Mouse (Mus musculus): ENCODE measurements around the gene Olfr487.
"Not testable (repeated sequence)": the region's sequence is repeated elsewhere in the genome, so short reads cannot be mapped to it uniquely, and the experiment has no call there.

The Olfr487 gene

DNA sequence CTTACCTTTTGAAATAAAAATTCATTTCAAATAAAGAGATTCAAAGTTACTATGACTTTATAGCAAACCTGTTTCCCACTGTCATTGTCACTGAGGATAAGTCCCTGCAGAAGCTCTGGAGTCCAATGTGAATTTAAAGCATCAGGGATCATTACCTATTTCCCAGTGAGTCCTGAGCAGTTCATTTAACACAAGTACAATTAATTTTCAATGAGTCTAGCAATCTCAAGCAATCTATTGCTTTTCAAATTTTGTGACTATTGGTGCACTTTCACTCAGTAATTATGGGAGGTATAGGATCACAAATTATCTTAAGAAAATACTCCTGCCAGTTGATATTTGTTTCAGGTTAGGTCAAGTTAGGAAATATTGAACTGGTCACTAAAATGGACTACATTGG is at the start of gene Olfr487:
TSS of gene Olfr487 (minus strand) at position 101 of the 400 bp plus-strand sequence.
- in situ Hi-C loops (cut with MboI, MseI) = not testable (repeated sequence)

DNA sequence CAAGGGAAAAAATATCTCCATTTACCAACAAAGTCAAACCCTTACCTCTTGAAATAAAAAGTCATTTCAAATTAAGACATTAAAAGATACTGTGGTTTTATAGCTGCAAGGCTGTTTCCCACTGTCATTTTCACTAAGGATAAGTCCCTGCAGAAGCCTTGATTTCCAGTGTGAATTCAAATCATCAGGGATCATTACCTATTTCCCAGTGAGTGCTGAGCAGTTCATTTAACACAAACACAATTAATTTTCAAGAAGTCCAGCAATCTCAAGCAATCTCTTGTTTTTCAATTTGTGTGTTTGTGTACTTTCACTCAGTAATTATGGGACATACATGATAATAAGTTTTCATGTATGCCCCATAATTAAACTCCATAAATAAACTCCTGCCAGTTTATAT is 43.8 kb upstream of the Olfr487 start, which contains the start of gene Olfr488:
TSS of gene Olfr488 (minus strand) at position 101 of the 400 bp plus-strand sequence.
- in situ Hi-C loops (cut with MboI, MseI) = no loop called here

DNA sequence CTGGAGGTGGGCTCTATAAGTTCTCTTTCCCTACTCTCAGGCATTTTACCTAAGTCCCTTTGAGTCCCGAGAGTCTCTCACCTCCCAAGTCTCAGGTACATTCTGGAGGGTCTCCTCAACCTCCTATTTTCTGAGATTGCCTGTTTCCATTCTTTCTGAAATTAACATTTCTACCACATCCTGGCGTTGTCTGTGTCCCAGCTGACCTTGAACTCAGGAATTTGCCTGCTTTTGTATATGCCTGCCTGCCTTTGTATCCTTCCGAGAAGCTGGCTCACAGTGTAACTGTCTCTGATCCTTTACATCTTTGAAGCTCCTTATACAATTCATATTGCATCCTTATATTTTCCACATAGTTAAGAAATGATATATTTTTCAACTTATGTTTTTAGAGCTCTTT is 19.1 kb upstream of the Olfr487 start:
- in situ Hi-C loops (cut with MboI, MseI) = no loop called here

DNA sequence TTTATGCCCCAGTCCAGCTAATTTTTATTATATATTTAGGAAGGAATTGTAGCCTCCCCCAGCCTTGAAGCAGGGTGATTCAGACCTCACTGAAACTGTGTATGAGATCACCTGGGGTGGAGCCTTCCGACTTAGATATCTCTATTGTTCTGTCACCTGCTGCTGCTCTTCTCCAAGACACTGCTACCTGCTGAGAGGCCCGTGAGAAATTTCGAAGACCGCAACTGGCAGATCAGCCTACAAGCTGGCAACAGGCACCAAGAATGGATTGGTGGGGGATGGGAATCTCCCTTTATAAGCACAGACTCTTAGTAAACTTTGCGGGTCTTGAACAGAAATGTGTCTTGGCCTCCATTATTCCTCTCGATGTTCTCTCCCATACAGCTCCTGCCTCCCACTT is 17.5 kb downstream of the Olfr487 start:
- in situ Hi-C loops (cut with MboI, MseI) = no loop called here

DNA sequence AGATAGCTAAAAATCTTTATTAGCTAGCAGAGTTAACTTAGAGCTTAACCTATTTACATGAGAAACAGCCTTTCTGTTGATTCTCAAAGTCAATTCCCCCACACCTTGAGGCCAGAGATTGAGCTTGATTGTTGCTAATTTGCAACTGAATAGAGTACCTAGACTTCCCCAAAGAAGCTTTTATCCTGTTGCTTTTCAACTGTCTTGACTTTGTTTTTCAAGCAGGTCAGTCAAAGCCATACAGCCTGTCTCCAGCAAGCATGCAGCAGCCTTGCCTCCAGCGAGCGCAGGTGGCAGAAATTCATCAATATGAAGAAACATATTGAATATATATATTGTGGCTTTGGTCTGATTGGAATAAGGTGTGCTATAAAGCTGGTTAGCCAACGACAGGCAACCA is 18.1 kb downstream of the Olfr487 start:
- in situ Hi-C loops (cut with MboI, MseI) = not testable (repeated sequence)

DNA sequence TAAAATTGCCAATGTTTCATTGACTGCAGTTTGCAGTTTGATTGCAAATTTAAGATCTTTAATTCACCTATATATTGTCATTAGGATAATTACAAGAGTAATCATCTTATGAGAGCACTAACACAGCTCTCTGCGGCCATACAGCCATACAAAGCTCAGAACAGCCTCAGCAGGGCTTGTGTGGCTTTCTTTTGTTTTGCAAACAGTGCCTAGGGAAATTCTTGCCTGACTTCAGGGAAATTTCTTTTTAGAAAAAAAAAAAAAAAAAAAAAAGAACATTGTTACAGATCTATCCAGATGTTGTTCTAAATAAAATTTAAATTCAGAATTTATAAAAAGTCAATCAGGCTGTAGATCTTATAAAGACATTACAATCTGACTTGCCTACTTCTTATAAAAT is 21.7 kb downstream of the Olfr487 start:
- in situ Hi-C loops (cut with MboI, MseI) = not testable (repeated sequence)

DNA sequence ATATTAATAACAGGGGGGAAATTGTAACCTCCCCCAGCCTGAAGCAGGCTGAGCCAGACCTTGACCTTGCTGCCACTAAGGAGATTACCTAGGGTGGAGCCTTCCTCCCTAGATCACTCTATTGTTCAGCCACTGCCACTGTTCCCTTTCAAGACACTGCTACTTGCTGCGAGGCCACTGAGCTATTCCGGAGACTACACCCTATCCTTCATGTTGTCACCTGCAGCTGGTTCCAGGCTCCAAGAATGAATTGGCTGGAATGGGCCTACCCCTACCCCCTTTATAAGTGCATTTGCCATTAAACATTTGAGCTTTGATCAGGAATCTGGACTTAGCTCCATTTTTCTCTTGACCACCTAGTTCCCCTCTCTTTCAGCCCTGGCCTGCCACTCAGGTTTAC is 23.2 kb downstream of the Olfr487 start:
- in situ Hi-C loops (cut with MboI, MseI) = not testable (repeated sequence)

DNA sequence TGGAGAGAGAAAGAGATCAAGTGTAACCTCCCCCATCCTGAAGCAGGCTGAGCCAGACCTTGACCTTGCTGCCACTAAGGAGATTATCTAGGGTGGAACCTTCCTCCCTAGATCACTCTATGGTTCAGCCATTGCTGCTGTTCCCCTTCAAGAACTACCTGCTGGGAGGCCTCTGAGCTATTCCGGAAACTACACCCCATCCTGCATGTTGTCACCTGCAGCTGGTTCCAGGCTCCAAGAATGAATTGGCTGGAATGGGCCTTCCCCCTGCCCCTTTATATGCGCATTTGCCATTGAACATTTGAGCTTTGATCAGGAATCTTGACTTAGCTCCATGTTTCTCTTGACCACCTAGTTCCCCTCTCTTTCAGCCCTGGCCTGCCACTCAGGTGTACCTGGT is 29.2 kb downstream of the Olfr487 start:
- in situ Hi-C loops (cut with MboI, MseI) = not testable (repeated sequence)

DNA sequence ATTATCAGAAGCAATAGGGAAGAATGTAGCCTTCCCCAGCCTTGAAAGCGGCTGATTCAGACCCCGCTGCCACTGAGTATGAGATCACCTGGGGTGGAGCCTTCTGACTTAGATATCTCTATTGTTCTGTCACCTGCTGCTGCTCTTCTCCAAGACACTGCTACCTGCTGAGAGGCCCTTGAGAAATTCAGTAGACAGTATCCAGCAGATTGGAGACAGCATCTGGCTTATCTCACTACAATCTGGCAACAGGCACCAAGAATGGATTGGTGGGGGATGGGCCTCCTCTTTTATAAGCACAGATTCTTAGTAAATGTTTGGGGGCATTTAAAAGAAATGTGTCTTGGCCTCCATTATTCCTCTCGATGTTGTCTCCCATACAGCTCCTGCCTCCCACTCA is 30.0 kb downstream of the Olfr487 start:
- in situ Hi-C loops (cut with MboI, MseI) = not testable (repeated sequence)

DNA sequence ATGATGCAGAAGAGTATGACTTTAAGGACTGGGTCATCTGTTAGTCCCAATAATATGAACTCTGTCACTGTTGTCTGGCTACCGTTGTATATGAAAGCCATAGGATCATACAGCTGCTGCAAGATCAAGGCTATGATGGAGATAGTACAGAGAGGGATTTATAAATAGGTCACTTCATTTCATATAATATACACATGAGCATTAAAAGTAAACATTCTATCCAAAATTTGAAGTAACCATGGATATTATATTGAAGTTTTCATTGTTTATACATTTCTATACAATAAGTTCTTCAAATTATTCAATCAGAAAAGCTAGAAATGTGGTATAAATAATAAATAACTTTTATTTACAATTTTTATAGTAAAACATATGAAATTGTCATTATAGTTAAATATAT is 41.8 kb downstream of the Olfr487 start, which contains the start of gene Olfr486:
TSS of gene Olfr486 (minus strand) at position 101 of the 400 bp plus-strand sequence.
- in situ Hi-C loops (cut with MboI, MseI) = not testable (repeated sequence)

DNA sequence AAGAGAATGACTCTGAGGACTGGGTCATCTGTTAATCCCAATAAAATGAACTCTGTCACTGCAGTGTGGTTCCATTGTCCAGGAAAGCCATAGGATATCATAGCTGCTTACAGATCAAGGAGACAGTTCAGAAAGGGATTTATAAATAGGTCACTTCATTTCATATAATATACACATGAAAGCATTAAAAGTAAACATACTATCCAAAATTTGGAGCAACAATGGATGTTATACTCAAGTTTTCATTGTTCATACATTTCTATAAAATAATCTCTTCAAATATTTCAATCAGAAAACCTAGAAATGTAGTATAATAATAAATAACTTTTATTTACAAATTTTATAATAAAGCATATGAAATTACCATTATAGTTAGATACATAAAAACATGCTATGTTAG is 54.7 kb downstream of the Olfr487 start, which contains the start of gene Olfr485:
TSS of gene Olfr485 (minus strand) at position 101 of the 400 bp plus-strand sequence.
- in situ Hi-C loops (cut with MboI, MseI) = no loop called here

Measured in regulatory T cell (primary cell).